Mouse (Mus musculus) heart, postnatal 0 days (tissue): ENCODE data around the gene Rnpep. TPM values are rescaled to one million over a fixed set of nuclear protein-coding genes. Genes with fewer than 3 reads are reported as not detected.

Experiments
- ATAC-seq: fragments of 200-750 bp; cut with Nextera tagmentation; 2 replicates; pipeline ENCODE4 v1.8.0; 2017; ENCODE audit warnings: low read depth, moderate number of reproducible peaks, moderate library complexity; ENCODE audit not compliant: insufficient read depth
- DNase-seq: peaks from one replicate; pipeline ENCODE4 v3.0.0-alpha.2; 2016; ENCODE audit warnings: low spot score
- H3K27ac ChIP-seq: fragments of 300-500 bp; sonication (generic); 2 replicates; pipeline ENCODE4 v1.5.1; 2014; ENCODE audit warnings: low read depth, mild to moderate bottlenecking
- H3K27me3 ChIP-seq: fragments of 300-500 bp; sonication (generic); 2 replicates; pipeline ENCODE4 v1.6.1; 2014; ENCODE audit warnings: low read length, mixed read lengths; ENCODE audit not compliant: control insufficient read depth, insufficient read depth
- H3K36me3 ChIP-seq: fragments of 300-500 bp; sonication (generic); replicated peaks from 2 replicates; pipeline ENCODE4 v1.6.1; 2014; ENCODE audit warnings: low read length, mixed read lengths; ENCODE audit not compliant: control insufficient read depth, insufficient read depth
- H3K4me1 ChIP-seq: fragments of 300-500 bp; sonication (generic); 2 replicates; pipeline ENCODE4 v1.6.1; 2014; ENCODE audit warnings: antibody characterized with exemption; ENCODE audit not compliant: control insufficient read depth, insufficient read depth
- H3K4me2 ChIP-seq: fragments of 300-500 bp; sonication (generic); 2 replicates; pipeline ENCODE4 v1.6.1; 2014; ENCODE audit warnings: low read depth, mild to moderate bottlenecking, low read length, moderate library complexity
- H3K4me3 ChIP-seq: fragments of 300-500 bp; sonication (generic); 2 replicates; pipeline ENCODE4 v1.5.1; 2014; ENCODE audit warnings: low read depth, low read length
- H3K9ac ChIP-seq: fragments of 300-500 bp; sonication (generic); replicated peaks from 2 replicates; pipeline ENCODE4 v1.6.1; 2014; ENCODE audit warnings: low read depth, low read length, mixed read lengths
- H3K9me3 ChIP-seq: fragments of 300-500 bp; sonication (generic); replicated peaks from 2 replicates; pipeline ENCODE4 v1.6.1; 2016; ENCODE audit warnings: low read length; ENCODE audit not compliant: control insufficient read depth
- CTCF ChIP-seq: IDR thresholded peaks from 2 replicates; pipeline ENCODE4 v1.5.1; 2016; ENCODE audit warnings: antibody characterized with exemption, control low read depth, low read depth
- EP300 ChIP-seq: IDR thresholded peaks from 2 replicates; pipeline ENCODE4 v1.6.1; 2016; ENCODE audit warnings: antibody characterized with exemption, low read depth
- WGBS: fragments of 180-500 bp; shearing (Covaris S2); extraction: QIAGEN DNeasy Blood & Tissue Kit; methylation state at CpG from one replicate; pipeline ENCODE4 v1.1.7; 2014; 5-methylcytosine and 5-hydroxymethylcytosine counted together
- polyA plus RNA-seq: library from polyadenylated mRNA; unstranded; fragments of >200 nt; fragmentation: Nextera tagmentation; extraction: Ambion mirVana; gene quantifications from 2 replicates; pipeline ENCODE4 v1.2.1, GENCODE M21; 2015
- total RNA-seq: library from RNA; depleted of rRNA; stranded (reverse); fragments of >200 nt; gene quantifications from 2 replicates; pipeline ENCODE4 v1.2.3, GENCODE M21; 2014; ENCODE audit warnings: low replicate concordance

The Rnpep gene
- total and polyA plus RNA-seq, 2 experiments from 2014 or later, result 25.3 to 41.2 TPM

- DNase-seq (no peak), ATAC-seq (no peak)
- TF ChIP-seq CTCF (no peak), EP300 (no peak)
- Histone ChIP-seq H3K9me3 (no peaks in the 10 kb centered on the region), H3K9ac (no peak overlapping the region), H3K27ac (no peak overlapping the region), H3K4me3 (no peak overlapping the region), H3K4me1 (peaks cover 7% of the 10 kb centered on the region; the same call in 1 of the 2 replicates), H3K27me3 (no peaks in the 10 kb centered on the region), H3K36me3 (no peaks in the 10 kb centered on the region), H3K4me2 (no peak overlapping the region)
- WGBS, result 36% methylated on average over 2 of the region's 2 CpGs
These were observed 2.4 kb upstream of the Rnpep start for GRCm38 (mm10) chr1:135286311-135286710.

- Histone ChIP-seq H3K9ac (peak overlapping the region; percentile 87), H3K36me3 (peaks cover 8% of the 10 kb centered on the region), H3K4me3 (peak overlapping the region; percentile 74), H3K9me3 (no peaks in the 10 kb centered on the region), H3K27me3 (no peaks in the 10 kb centered on the region), H3K27ac (peak overlapping the region; percentile 88), H3K4me2 (peak overlapping the region; percentile 84), H3K4me1 (peaks cover 12% of the 10 kb centered on the region; the same call in 1 of the 2 replicates)
- DNase-seq (peak; percentile 25), ATAC-seq (peak; percentile 47)
- WGBS, result under 1% methylated on average over 42 of the region's 48 CpGs
- TF ChIP-seq CTCF (no peak), EP300 (no peak)
These were observed 528 bp downstream of the Rnpep start for GRCm38 (mm10) chr1:135283287-135283825.

- TF ChIP-seq CTCF (no peak), EP300 (no peak)
- ATAC-seq (no peak), DNase-seq (no peak)
- no peaks in the 10 kb centered on the region for H3K27me3 ChIP-seq
- H3K9me3 ChIP-seq, result no peaks in the 10 kb centered on the region
- H3K9ac ChIP-seq, result peak overlapping the region; percentile 87
- peaks cover 15% of the 10 kb centered on the region for H3K36me3 ChIP-seq
- H3K4me3 ChIP-seq, result peak overlapping the region; percentile 74
- 34% methylated on average over 13 of the region's 13 CpGs for WGBS
- H3K4me2 ChIP-seq, result peak overlapping the region; percentile 84
- H3K27ac ChIP-seq, result peak overlapping the region; percentile 88
- H3K4me1 ChIP-seq, result peaks cover 12% of the 10 kb centered on the region; the same call in 1 of the 2 replicates
These were observed 1.2 kb downstream of the Rnpep start for GRCm38 (mm10) chr1:135282536-135283286.

GRCm38 (mm10) chr1:135281841-135282240, 2.0 kb downstream of the Rnpep start:
- TF ChIP-seq CTCF, result no peak
- no peak for TF ChIP-seq EP300
- no peaks in the 10 kb centered on the region for H3K27me3 ChIP-seq
- DNase-seq (no peak), ATAC-seq (no peak)
- H3K4me3 ChIP-seq, result no peak overlapping the region
- H3K4me1 ChIP-seq, result peaks cover 12% of the 10 kb centered on the region; the same call in 1 of the 2 replicates
- H3K4me2 ChIP-seq, result no peak overlapping the region
- H3K9me3 ChIP-seq, result no peaks in the 10 kb centered on the region
- WGBS, result 95% methylated on average over 17 of the region's 17 CpGs
- H3K27ac ChIP-seq, result no peak overlapping the region
- no peak overlapping the region for H3K9ac ChIP-seq
- peaks cover 22% of the 10 kb centered on the region for H3K36me3 ChIP-seq

- H3K36me3 ChIP-seq, result peaks cover 33% of the 10 kb centered on the region
- H3K9ac ChIP-seq, result no peak overlapping the region
- ATAC-seq, result peak; percentile 85
- H3K27me3 ChIP-seq, result no peaks in the 10 kb centered on the region
- no peak overlapping the region for H3K27ac ChIP-seq
- H3K4me1 ChIP-seq, result peaks cover 12% of the 10 kb centered on the region; the same call in 1 of the 2 replicates
- no peak overlapping the region for H3K4me3 ChIP-seq
- H3K4me2 ChIP-seq, result no peak overlapping the region
- TF ChIP-seq EP300, result no peak
- no peak for TF ChIP-seq CTCF
- DNase-seq, result peak; percentile 85
- WGBS, result 35% methylated on average over 9 of the region's 9 CpGs
- H3K9me3 ChIP-seq, result no peaks in the 10 kb centered on the region
These were observed 3.2 kb downstream of the Rnpep start for GRCm38 (mm10) chr1:135280646-135281045.
